Mouse (Mus musculus): ENCODE measurements at regions not wholly inside any gene's neighbourhood (a gene's known extent, or its start where the extent isn't known, plus 50 kb on each side); places are given as distances from the start of the nearest gene placed in this dataset.

GRCm38 (mm10) chr7:68945886-68946863, 197.1 kb upstream of the Arrdc4 start:
- DNase-seq (ENCODE audit: low spot score in 2 of 2) = no peak

GRCm38 (mm10) chr7:68930627-68931334, 181.7 kb upstream of the Arrdc4 start:
- DNase-seq (ENCODE audit: low spot score in 2 of 2) = no peak

- DNase-seq (ENCODE audit: low spot score in 2 of 2) = no peak
Observed at GRCm38 (mm10) chr7:68929669-68930068, 180.6 kb upstream of the Arrdc4 start.

DNA sequence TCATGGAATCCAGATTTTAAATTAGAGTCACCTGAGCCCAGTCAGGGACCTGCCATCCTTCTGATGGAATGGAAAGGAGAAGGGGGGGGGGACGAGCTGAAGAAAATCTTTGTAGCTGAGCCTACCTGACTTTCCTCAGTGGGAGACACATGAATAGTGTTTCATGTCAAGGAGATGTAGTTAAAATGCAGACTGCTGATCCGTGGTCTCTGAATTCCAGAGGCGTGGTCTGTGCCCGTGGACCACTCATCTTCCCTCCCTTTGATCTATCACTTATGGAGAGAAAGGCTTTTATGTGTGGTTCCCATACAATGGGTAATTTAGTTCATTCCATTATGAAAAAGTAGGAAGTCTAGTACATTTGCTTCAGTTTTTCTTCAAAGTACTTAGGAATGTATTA, 176.6 kb upstream of the Arrdc4 start:
- DNase-seq (ENCODE audit: low spot score in 2 of 2) = no peak

- DNase-seq (ENCODE audit: low spot score in 2 of 2) = no peak
Observed at GRCm38 (mm10) chr7:68918632-68919435, 169.8 kb upstream of the Arrdc4 start.

DNA sequence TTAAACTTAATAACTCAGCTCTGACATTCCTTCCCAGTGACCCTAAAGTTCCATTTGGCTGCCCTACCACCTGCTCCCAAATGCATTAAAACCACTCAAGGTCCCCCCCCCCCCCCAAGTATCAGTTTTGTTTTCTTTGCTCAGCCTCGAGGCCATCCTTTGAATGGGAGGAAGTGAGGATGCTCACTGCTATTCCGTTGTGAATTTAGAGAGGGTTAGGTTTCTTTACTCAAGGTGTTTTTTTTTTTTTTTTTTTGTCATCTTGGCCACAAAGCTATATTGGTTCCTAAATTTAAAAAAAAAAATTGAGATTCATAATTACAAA, 168.8 kb upstream of the Arrdc4 start:
- DNase-seq (ENCODE audit: low spot score in 2 of 2) = no peak

- no peak for DNase-seq (ENCODE audit: low spot score in 2 of 2)
Observed at GRCm38 (mm10) chr7:68917137-68917875, 168.3 kb upstream of the Arrdc4 start.

GRCm38 (mm10) chr7:68915976-68916375, 166.9 kb upstream of the Arrdc4 start:
- DNase-seq (ENCODE audit: low spot score in 2 of 2) = no peak

DNA sequence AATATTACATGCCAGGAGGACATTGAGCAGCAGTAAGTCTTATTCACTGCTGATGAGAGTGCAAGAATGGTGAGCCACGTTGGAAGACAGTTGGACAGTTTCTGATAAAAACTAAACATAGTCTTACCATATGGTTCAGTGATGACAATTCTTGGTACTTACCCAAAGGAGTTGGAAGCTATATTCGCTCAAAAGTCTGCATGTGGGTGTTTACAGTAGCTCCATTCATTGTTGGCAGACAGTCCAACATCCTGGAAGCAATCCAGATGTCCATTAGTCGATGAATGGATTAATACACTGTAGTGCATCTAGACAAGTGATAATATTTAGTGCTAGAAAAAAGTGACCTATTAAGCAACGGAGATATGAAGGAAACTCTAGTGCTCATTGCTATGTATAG, 165.3 kb upstream of the Arrdc4 start:
- DNase-seq (ENCODE audit: low spot score in 2 of 2) = peak; percentile 48 to 52

DNA sequence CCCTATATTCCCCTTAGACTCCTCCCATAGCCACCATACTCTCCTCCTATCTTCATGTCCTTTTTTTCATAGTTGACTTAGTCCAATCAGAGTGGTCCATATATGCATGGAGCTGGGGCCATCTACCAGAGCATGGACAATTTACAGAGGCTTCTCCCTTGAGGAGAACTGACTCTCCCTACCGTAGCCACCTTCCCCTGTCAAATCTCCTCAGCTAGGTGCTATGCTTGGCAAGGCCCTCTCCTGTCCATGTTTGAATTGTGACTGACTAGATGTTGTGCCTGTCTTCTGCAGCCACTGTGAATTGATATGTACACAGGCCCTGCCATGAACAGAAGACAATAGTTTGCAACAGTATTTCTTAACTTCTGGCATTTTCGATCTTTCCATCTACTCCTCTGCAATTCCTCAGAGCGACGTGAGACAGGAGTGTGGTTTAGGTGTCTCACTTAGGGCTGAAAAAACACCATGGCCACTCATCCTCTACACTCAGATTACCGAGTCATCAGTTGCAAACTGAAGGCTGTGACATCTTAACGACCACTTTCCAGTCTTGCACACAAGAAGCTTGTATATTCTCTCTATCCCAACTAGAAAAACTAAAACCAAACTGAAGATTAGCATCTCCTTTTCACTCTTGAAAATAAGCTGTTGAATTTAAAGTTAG, 163.1 kb upstream of the Arrdc4 start:
- DNase-seq (ENCODE audit: low spot score in 2 of 2) = no peak

DNA sequence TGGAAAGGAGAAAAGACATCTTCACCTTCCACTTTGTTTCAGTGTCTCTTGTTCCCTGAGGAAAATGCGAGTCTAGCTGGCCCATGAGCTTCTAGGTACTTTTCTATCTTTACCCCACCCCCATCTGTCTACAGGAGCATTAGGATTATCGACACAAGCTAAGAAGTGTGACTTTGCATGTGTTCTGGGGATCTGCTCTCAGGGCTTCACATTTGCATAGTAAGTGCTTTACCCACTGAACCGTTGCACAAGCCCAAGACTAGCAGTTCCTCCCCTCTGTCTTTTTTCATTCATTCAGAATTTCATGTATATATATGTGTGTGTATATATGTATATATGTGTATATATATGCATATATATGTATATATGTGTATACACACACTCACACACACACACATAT, 162.5 kb upstream of the Arrdc4 start:
- DNase-seq (ENCODE audit: low spot score in 2 of 2) = no peak

GRCm38 (mm10) chr7:68909694-68910093, 160.7 kb upstream of the Arrdc4 start:
- no peak for DNase-seq (ENCODE audit: low spot score in 2 of 2)

- peak; percentile 18 to 39 for DNase-seq (ENCODE audit: low spot score in 2 of 2)
Observed at GRCm38 (mm10) chr7:68908401-68908834, 159.4 kb upstream of the Arrdc4 start.

DNA sequence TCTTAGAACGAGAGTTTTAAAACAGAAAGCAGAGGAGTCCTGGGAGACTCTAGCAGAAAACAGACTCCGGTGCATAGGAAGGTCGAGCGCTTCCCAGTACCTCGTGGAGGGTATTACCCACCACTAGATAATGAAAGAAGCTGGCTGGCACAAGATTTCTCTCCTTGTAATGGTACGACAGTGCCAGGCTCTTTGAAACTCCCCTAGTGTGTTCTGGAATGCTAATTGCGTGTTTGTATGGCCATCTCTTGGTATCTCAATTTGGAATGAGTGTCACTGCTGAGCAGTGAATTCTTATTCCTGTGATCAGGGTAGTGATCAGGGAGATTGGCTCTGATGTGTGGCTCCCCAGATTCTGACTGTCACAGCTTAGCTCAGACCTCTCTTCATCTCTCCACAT, 158.8 kb upstream of the Arrdc4 start:
- DNase-seq (ENCODE audit: low spot score in 2 of 2) = no peak

DNA sequence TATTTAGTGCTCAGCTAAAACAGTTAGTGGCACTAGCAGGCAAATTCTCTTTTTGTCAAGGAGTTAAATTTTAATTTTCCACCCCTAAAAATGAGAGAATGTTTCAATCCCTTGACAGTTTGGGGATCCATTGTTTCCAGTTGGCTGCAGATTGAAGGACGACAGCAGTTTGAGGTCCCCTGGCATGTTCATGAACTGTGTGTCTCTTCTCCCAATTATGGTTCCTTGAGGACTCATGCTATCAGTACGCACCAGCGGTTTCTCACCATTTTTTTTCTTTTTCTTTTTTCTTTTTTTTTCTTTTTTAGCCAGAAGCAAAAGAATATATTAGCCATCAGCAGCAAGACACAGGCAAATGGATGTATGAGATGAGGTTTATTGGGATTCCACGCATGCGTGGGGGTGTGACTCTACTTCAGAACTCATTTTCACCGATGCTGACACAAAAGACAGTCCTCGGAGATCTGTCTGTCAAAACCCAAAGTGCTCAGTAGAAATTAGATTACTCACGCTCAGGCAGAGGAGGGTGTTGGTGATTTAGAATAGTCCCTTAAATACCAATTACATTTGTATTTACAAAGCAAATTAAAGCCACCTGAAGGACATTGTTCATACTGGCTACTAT, 157.8 kb upstream of the Arrdc4 start:
- DNase-seq (ENCODE audit: low spot score in 2 of 2) = no peak

DNA sequence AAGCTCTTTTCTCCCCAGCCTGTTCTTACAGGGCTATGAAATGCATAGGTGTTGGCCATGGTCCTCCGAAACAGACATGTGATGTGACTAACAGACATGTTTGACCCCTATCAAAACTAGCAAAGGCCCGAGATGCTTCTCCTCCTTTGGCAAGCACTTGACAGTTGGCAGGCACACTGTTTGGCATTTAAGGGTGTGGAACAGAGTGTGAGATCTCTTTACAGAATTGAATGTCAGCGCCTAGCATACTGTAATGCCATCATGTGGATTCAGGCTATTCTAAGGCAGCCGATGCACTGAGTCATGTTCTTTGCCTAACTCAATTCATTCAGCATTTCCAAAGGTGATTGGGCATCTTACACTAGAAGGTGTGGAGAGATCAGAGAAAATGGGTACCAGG, 156.8 kb upstream of the Arrdc4 start:
- peak; percentile 13 to 22 for DNase-seq (ENCODE audit: low spot score in 2 of 2)

DNA sequence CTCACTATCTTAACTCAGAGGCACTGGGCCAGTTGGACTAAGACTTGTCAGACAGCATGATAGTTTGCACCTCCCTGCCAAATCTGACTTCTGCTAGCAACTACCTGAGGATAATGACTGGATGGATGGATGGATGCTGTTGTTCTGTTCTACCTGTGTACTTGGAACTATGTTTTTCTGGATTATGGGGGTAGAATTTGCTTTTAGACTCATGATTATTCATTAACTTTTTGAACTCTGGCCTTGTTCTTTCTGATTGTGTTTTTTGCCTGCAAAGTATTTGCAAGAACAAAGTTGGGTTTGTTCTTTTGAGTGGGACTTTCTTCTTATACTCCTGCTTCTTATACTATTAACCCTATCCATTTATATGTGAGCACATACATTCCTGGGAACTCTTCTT, 137.1 kb upstream of the Arrdc4 start:
- no peak for DNase-seq (ENCODE audit: low spot score in 2 of 2)

- DNase-seq (ENCODE audit: low spot score in 2 of 2) = no peak
Observed at GRCm38 (mm10) chr7:68873008-68873407, 124.0 kb upstream of the Arrdc4 start.

DNA sequence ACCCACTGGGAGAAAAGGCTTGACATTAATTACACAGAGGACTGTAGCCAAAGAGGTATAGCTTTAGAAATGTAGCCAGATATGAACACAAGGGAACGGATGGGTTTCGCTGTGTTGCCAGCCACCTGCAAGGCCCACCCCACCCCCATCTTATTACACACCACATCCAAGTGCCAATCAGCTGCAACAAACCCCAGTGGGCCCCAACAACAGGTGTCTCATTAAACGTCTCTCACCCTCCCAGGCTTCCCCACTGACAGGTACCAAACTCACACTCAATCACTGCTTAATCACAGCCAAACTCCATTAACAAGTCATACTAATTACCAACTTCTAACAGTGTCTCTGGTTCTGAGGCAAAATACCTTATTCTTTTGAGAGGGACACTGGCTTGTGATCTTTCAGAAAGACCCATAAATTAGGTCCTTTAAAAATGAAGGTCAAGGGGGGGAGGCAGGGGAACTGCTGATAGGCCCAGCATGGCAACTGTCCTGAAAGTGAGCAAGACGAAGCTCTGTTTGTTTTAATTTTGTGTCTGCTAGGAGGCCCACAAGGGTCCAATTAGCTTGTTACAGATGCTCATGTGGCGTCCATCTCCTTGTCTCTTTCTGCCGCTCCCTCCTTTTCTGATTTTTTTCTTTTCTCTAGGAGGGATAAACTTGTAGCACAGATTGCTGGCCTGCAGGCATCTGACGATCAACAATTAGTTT, 115.4 kb upstream of the Arrdc4 start:
- no peak for DNase-seq (ENCODE audit: low spot score in 2 of 2)
